Mouse (Mus musculus): ENCODE data around the gene Gfod2. TPM values are rescaled to one million over a fixed set of nuclear protein-coding genes. Genes with fewer than 3 reads are reported as not detected.

Gfod2 gene
- polyA plus RNA-seq, 1 experiment: 9.7 TPM

DNA sequence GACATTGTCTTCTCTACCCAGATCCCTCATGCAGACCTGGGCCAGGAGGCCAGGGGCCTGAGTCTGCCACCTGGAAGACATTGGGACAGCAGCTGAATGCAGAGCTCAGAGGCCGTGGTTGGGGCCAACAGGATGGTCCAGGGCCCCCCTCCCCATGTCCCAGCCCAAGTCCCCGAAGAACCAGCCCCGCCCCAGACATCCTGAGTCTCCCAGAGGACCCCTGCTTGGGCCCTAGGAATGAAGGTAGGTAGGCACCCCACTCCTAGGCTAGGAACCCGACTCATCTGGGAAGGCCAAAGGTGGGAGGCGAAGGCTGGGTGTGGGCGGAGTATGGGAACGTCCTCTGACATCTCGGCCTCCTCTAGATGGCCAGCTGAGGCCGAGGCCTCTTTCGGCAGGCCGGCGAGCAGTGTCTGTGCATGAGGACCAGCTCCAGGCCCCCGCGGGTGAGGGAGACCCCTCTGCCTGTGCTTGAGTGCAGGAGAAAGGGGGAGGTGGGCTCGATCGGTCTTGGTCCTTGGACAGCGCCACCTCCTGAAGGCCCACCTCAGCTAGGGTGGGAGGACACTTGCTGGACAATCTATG lies 61.2 kb downstream of the Gfod2 start:
- Histone ChIP-seq H3K4me1 (peaks cover 22% of the 10 kb centered on the region), H3K36me3 (replicated peaks; ENCODE audit: low read length) (peaks cover 74% of the 10 kb centered on the region), H3K4me3 (replicated peaks) (no peak overlapping the region), H3K9me3 (no peaks in the 10 kb centered on the region), H3K27me3 (replicated peaks) (peaks cover under 1% of the 10 kb centered on the region)
- no peak for TF ChIP-seq GATA1 (IDR thresholded peaks at IDR 0.05; ENCODE audit: borderline replicate concordance, low read length)
- TF ChIP-seq FLI1 (IDR thresholded peaks at IDR 0.05; ENCODE audit: low read length): no peak

DNA sequence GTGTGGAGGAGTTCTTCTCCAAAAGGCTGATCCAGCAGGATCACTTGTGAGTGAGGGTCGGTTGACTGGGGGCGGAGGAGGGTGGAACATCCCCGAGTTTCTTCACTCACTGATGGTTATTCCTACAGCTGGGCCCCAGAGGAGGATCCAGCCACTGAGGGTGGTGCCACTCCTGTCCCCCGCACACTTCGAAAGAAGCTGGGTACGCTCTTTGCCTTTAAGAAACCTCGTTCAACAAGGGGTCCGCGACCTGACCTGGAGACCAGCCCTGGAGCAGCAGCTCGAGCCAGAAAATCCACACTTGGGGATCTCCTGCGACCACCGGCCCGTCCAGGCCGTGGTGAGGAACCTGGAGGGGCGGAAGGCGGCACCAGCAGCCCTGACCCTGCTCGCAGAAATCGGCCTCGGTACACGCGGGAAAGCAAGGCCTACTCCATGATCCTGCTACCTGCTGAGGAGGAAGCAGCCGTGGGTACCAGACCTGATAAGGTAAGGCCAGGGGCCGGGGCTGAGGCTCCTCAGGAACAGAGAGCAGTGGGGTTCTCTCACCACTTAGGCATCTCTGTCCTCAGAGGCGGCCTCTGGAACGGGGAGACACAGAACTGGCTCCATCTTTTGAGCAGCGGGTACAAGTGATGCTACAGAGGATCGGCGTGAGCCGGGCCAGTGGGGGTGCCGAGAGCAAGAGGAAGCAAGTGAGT lies 63.2 kb downstream of the Gfod2 start:
- Histone ChIP-seq H3K9me3 (no peaks in the 10 kb centered on the region), H3K4me1 (peaks cover 10% of the 10 kb centered on the region), H3K4me3 (replicated peaks) (no peak overlapping the region), H3K27me3 (replicated peaks) (peaks cover 2% of the 10 kb centered on the region), H3K36me3 (replicated peaks; ENCODE audit: low read length) (peaks cover 82% of the 10 kb centered on the region)
- TF ChIP-seq GATA1 (IDR thresholded peaks at IDR 0.05; ENCODE audit: borderline replicate concordance, low read length) (no peak), FLI1 (IDR thresholded peaks at IDR 0.05; ENCODE audit: low read length) (no peak)

DNA sequence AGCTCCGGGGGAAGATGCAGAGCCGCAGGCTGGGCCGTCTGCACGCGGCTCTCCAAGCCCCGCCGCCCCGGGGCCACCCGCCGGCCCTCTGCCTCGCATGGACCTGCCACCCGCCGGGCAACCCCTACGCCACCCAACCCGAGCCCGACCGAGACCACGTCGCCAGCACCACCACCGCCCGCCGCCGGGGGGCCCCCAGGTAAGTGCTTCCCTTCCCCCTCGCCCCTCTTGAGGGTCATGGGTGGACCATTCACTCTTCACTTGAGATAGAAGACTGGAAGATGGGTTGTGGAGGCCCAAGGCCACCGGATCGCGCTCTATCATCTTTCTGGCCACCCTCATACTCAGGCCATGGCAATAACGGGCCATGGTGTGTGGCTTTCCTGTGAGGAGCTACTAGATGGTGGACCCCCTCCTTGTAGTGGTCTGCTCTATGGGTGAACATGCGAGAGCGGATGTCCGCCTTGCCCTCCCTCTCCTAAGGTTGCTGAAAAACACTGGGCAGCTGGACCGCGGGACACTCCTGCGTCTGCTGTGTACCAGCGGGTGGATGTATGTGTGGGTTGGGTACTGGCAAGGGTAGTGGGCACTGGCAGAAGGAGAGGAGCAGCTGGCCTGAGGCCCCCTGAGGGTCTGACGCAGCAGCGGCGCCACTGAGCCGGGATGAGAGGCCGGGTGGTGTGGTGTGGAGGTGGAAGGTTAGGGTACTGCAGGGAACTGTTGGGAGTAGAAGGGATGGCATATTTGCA lies 64.2 kb downstream of the Gfod2 start:
- H3K27me3 ChIP-seq (replicated peaks): peaks cover 2% of the 10 kb centered on the region
- no peaks in the 10 kb centered on the region; the same call in none of the 2 replicates for H3K4me1 ChIP-seq
- H3K36me3 ChIP-seq (replicated peaks; ENCODE audit: low read length): peaks cover 79% of the 10 kb centered on the region
- H3K9me3 ChIP-seq: no peaks in the 10 kb centered on the region
- no peak overlapping the region for H3K4me3 ChIP-seq (replicated peaks)
- TF ChIP-seq GATA1 (IDR thresholded peaks at IDR 0.05; ENCODE audit: borderline replicate concordance, low read length) (no peak), FLI1 (IDR thresholded peaks at IDR 0.05; ENCODE audit: low read length) (no peak)

DNA sequence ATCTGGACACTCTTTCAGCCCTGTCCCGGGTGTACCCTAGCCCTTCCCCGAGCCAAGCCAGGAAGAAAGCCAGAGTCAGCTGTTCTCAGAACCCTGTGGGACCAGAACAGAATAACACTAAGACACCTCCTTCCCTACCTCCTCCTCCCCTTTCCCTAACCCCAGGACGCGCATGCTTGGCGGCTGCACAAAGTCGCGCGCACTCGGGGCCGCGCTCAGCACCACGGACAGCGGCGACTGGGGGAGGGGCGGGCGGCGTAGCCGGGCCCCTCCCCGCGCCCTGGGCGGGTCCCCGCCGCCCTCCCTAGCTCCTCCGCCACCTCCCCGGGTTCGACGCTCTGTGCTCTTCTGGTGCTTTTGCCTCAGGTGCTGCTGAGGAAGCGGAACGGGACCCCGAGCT lies 64.8 kb downstream of the Gfod2 start:
- Histone ChIP-seq H3K4me1 (no peaks in the 10 kb centered on the region; the same call in 1 of the 2 replicates), H3K4me3 (replicated peaks) (no peak overlapping the region), H3K27me3 (replicated peaks) (peaks cover 2% of the 10 kb centered on the region), H3K36me3 (replicated peaks; ENCODE audit: low read length) (peaks cover 75% of the 10 kb centered on the region), H3K9me3 (no peaks in the 10 kb centered on the region)
- TF ChIP-seq GATA1 (IDR thresholded peaks at IDR 0.05; ENCODE audit: borderline replicate concordance, low read length): no peak
- no peak for TF ChIP-seq FLI1 (IDR thresholded peaks at IDR 0.05; ENCODE audit: low read length)

DNA sequence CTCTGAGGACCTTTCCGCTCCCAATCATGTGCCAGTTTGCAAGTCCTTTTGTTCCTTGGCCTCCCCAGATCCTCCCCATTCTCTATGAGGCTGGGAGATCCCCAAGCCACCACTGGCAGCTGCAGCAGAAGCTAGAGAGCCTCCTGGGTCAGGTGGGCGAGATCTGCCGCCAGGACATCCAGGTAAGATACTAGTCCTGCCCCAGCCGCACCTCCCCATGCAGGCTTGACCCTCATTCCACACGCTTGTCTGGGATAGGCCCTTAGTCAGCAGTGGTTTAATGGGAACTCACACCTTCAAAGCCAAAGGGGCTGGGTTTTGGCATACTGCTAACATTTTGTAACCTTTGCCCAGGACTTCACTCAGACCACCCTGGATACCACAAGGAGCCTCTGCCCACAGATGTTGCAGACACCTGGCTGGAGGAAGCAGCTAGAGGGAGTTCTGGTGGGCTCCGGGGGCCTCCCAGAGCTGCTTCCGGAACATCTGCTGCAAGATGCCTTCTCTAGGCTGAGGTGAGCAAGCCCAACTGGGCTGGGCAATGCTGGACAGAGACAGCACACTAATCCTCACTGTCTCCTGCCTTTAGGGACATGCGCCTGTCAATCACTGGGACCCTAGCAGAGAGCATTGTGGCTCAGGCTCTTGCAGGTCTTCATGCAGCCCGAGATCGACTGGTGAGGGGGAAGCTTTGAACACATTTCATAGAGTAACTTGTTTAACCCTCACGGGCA lies 65.8 kb downstream of the Gfod2 start:
- TF ChIP-seq FLI1 (IDR thresholded peaks at IDR 0.05; ENCODE audit: low read length): no peak
- TF ChIP-seq GATA1 (IDR thresholded peaks at IDR 0.05; ENCODE audit: borderline replicate concordance, low read length): no peak
- Histone ChIP-seq H3K9me3 (no peaks in the 10 kb centered on the region), H3K36me3 (replicated peaks; ENCODE audit: low read length) (peaks cover 64% of the 10 kb centered on the region), H3K27me3 (replicated peaks) (peaks cover 2% of the 10 kb centered on the region), H3K4me3 (replicated peaks) (no peak overlapping the region), H3K4me1 (peaks cover 7% of the 10 kb centered on the region)

DNA sequence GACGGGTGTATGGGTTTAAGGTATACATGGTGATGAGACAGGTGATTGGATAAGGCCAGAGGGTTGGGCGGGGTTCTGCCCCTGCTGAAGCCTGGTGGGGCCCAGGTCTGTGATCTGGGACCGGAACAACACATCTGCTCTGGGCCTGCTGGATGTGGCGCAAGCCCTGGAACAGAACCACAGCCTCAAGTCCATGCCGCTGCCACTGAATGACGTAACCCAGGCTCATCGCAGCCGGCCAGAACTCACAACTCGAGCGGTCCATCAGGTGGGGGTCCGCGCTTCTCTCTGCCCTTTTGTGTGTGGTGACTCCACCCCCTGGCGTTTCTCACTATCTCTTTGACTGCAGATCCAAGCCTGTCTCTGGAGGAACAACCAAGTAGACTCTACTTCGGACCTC lies 67.5 kb downstream of the Gfod2 start:
- no peaks in the 10 kb centered on the region for H3K9me3 ChIP-seq
- H3K27me3 ChIP-seq (replicated peaks): peaks cover 2% of the 10 kb centered on the region
- peaks cover 14% of the 10 kb centered on the region for H3K4me1 ChIP-seq
- TF ChIP-seq FLI1 (IDR thresholded peaks at IDR 0.05; ENCODE audit: low read length) (no peak), GATA1 (IDR thresholded peaks at IDR 0.05; ENCODE audit: borderline replicate concordance, low read length) (no peak)
- peaks cover 48% of the 10 kb centered on the region for H3K36me3 ChIP-seq (replicated peaks; ENCODE audit: low read length)
- no peak overlapping the region for H3K4me3 ChIP-seq (replicated peaks)

DNA sequence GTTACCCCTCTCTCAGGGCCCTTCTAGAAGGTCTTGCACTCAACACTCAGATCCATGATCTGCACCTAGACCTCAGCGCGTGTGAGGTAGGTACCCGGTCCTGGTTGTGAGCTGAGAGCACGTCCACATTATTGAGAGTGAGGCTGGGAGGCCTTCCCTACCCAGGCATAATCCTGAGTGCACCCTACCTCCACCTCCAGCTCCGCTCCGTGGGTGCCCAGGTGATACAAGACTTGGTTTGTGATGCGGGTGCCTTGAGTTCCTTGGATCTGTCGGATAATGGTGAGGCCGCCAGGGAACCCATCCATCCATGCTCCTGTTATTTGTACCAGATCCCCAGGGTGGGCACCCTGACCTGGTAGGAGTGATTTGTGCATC lies 68.5 kb downstream of the Gfod2 start:
- Histone ChIP-seq H3K36me3 (replicated peaks; ENCODE audit: low read length) (peaks cover 39% of the 10 kb centered on the region), H3K27me3 (replicated peaks) (peaks cover 2% of the 10 kb centered on the region), H3K4me1 (peaks cover 24% of the 10 kb centered on the region), H3K4me3 (replicated peaks) (no peak overlapping the region), H3K9me3 (no peaks in the 10 kb centered on the region)
- no peak for TF ChIP-seq GATA1 (IDR thresholded peaks at IDR 0.05; ENCODE audit: borderline replicate concordance, low read length)
- TF ChIP-seq FLI1 (IDR thresholded peaks at IDR 0.05; ENCODE audit: low read length): no peak

DNA sequence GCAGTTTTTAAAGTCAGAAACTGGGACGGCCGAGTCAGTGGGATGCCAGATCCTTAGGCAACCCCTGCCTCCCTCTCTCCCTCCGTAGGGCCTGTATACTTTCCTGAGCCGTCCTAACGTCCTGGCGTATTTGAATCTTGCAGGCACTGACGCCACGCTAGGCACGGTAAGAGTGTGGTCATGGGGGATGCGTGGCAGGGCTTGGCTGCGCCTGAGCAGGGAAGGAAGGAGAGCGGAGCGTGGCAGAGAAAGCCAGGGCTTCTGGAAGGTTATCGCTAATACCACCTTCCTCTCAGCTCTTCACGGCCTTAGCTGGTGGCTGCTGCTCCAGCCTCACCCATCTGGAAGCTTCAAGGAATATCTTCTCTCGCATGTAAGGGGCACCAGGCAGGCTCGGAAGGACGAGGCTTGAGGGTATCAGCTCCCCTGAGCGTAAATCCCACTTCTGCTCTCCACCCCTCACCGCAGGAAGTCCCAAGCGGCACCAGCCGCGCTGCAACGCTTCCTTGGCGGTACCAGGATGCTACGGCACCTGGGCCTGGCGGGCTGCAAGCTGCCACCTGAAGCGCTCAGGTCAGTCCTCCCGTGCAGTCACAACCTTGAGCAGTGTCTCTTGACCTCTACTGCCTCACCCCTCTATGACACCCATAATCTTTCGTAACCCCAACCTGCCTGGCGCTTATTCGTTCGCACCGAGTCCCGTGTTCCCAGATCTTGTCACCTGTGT lies 69.0 kb downstream of the Gfod2 start:
- H3K27me3 ChIP-seq (replicated peaks): peaks cover 2% of the 10 kb centered on the region
- TF ChIP-seq FLI1 (IDR thresholded peaks at IDR 0.05; ENCODE audit: low read length) (no peak), GATA1 (IDR thresholded peaks at IDR 0.05; ENCODE audit: borderline replicate concordance, low read length) (no peak)
- peaks cover 37% of the 10 kb centered on the region for H3K36me3 ChIP-seq (replicated peaks; ENCODE audit: low read length)
- no peak overlapping the region for H3K4me3 ChIP-seq (replicated peaks)
- no peaks in the 10 kb centered on the region for H3K9me3 ChIP-seq
- H3K4me1 ChIP-seq: peaks cover 25% of the 10 kb centered on the region

DNA sequence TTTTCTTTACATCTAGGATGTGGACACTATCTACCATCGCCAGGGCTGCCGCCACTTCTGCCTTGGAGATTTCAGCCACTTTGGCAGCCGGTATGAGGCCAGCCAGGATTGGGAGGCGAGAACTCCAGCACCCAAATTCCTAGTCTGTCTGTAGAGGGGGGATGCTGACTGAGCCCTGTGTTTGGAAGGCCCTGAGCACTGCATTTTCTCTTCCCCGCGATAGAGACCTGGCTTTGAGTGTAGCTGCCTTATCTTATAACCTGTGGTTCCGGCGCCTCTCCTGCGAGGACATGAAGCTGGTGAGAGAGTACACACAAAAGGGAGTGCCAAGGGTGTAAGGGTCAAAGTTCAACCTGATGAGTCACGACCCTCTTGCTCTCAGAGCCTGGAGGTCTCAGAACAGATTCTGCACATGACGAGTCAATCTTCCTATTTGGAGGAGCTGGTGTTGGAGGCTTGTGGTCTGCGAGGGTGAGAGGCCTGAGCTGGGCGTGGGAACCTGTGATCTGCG lies 70.2 kb downstream of the Gfod2 start:
- Histone ChIP-seq H3K4me3 (replicated peaks) (no peak overlapping the region), H3K27me3 (replicated peaks) (peaks cover 2% of the 10 kb centered on the region), H3K9me3 (no peaks in the 10 kb centered on the region), H3K36me3 (replicated peaks; ENCODE audit: low read length) (peaks cover 41% of the 10 kb centered on the region), H3K4me1 (peaks cover 25% of the 10 kb centered on the region)
- TF ChIP-seq FLI1 (IDR thresholded peaks at IDR 0.05; ENCODE audit: low read length) (no peak), GATA1 (IDR thresholded peaks at IDR 0.05; ENCODE audit: borderline replicate concordance, low read length) (no peak)

All from megakaryocyte, embryonic 14.5 days (primary cell).